Mouse (Mus musculus) liver, adult 2 months (tissue): Measurements from ENCODE around the gene Gnaq.

Source experiments
- CTCF ChIP-seq: fragments of 200-500 bp; IDR thresholded peaks from 2 replicates; pipeline ENCODE4 v1.5.1; 2011; ENCODE audit warnings: low read depth, low read length, control low read depth
- POLR2A ChIP-seq: fragments of 200-500 bp; IDR thresholded peaks from 2 replicates; pipeline ENCODE4 v1.6.1; 2011; ENCODE audit warnings: low read length, control low read depth; ENCODE audit not compliant: insufficient read depth; ENCODE audit errors: extremely low read depth

GRCm38 (mm10) chr19:16161222-16161621, 28.6 kb downstream of the Gnaq start:
- TF ChIP-seq CTCF = no peak
- TF ChIP-seq POLR2A = no peak
